Comparison of ENCODE assay signal across 8 mouse cellular contexts in genomic region chr3:51796219-51796828, GRCm38 (mm10).
DNase-seq lines count a peak whose midpoint lies in the region; ATAC-seq and TF ChIP-seq lines count a peak whose summit lies in the region.

No protein-coding gene starts in this region.

- ATAC-seq in cerebellum, adult (ENCODE audit: insufficient number of reproducible peaks, low FRiP score, low TSS enrichment), result peak; percentile 90
- ATAC-seq in forebrain, embryonic 15.5 days (replicated peaks), result peak; percentile 49; the same call in 1 of the 2 replicates
- ATAC-seq in inflammation-experienced regulatory T-cells, adult 6 months, result peak; percentile 46
- 0 out of 2 replicates have a peak, but pooled peaks have one; percentile 10 for ATAC-seq in midbrain, embryonic 16.5 days

- no peaks in the 10 kb centered on the region for H3K36me3 ChIP-seq in forebrain, embryonic 15.5 days
- no peaks in the 10 kb centered on the region for H3K36me3 ChIP-seq in liver, adult 2 months (ENCODE audit: control insufficient read depth, insufficient read depth, low read length)
- no peaks in the 10 kb centered on the region for H3K36me3 ChIP-seq in midbrain, embryonic 16.5 days (ENCODE audit: control insufficient read depth, insufficient read depth, low read length)

- no peak overlapping the region; the same call in 1 of the 2 replicates for H3K4me3 ChIP-seq in forebrain, embryonic 15.5 days
- no peak overlapping the region for H3K4me3 ChIP-seq in liver, adult 2 months (ENCODE audit: insufficient read depth, low read depth, low read length)
- H3K4me3 ChIP-seq in midbrain, embryonic 16.5 days (ENCODE audit: low read depth, low read length), result peak overlapping the region; percentile 1; the same call in 1 of the 2 replicates

- H3K9ac ChIP-seq in forebrain, embryonic 15.5 days (replicated peaks), result no peak overlapping the region
- H3K9ac ChIP-seq in liver, adult 2 months (ENCODE audit: low read depth, low read length), result peak overlapping the region; percentile 10; the same call in 1 of the 2 replicates
- no peak overlapping the region for H3K9ac ChIP-seq in midbrain, embryonic 16.5 days (ENCODE audit: low read depth, low read length)

- WGBS in forebrain, embryonic 15.5 days, result 66% methylated on average over 12 of the region's 12 CpGs
- 76% methylated on average over 12 of the region's 12 CpGs for WGBS in liver, adult 2 months
- 63% methylated on average over 12 of the region's 12 CpGs for WGBS in midbrain, embryonic 16.5 days

- H3K27ac ChIP-seq in forebrain, embryonic 15.5 days (replicated peaks), result 0 out of 2 replicates have a peak overlapping the region, but pooled peaks have one; percentile 47
- H3K27ac ChIP-seq in liver, adult 2 months (replicated peaks; ENCODE audit: insufficient read depth, low read depth, low read length), result no peak overlapping the region
- peak overlapping the region; percentile 30 for H3K27ac ChIP-seq in midbrain, embryonic 16.5 days (ENCODE audit: low read length)

- no peak for TF ChIP-seq CTCF in liver, adult 2 months (IDR thresholded peaks at IDR 0.05; ENCODE audit: low read depth, low read length)

- no peaks in the 10 kb centered on the region for H3K9me3 ChIP-seq in forebrain, embryonic 15.5 days
- H3K9me3 ChIP-seq in midbrain, embryonic 16.5 days (replicated peaks; ENCODE audit: control insufficient read depth, low read length, poor library complexity, severe bottlenecking), result no peaks in the 10 kb centered on the region

- DNase-seq in adrenal gland, adult (ENCODE audit: inconsistent age in 2 of 2, low spot score in 1 of 2), result peak; percentile 48 to 64
- no peak for DNase-seq in adrenal gland, adult 8-10 months
- DNase-seq in liver, adult 2 months (ENCODE audit: extremely low read depth, low read depth, low spot score), result peak; percentile 50
- peak; percentile 8 to 41 for DNase-seq in thymus, postnatal 10 days (ENCODE audit: low spot score in 2 of 2)

- peaks cover 28% of the 10 kb centered on the region for H3K4me1 ChIP-seq in forebrain, embryonic 15.5 days
- 0 out of 2 replicates have a peak, but pooled peaks cover 3% of the 10 kb centered on the region for H3K4me1 ChIP-seq in liver, adult 2 months (ENCODE audit: control insufficient read depth, insufficient read depth, low read length)
- peaks cover 13% of the 10 kb centered on the region for H3K4me1 ChIP-seq in midbrain, embryonic 16.5 days (ENCODE audit: control insufficient read depth, insufficient read depth, low read length)

- no peaks in the 10 kb centered on the region for H3K79me2 ChIP-seq in liver, adult 2 months (ENCODE audit: control insufficient read depth, insufficient read depth, low read length)

- H3K27me3 ChIP-seq in forebrain, embryonic 15.5 days, result no peaks in the 10 kb centered on the region
- no peaks in the 10 kb centered on the region for H3K27me3 ChIP-seq in liver, adult 2 months (ENCODE audit: control insufficient read depth, insufficient read depth, low read length)
- H3K27me3 ChIP-seq in midbrain, embryonic 16.5 days (ENCODE audit: control insufficient read depth, insufficient read depth, low read depth, low read length), result no peaks in the 10 kb centered on the region

- TF ChIP-seq POLR2A in liver, adult 2 months (IDR thresholded peaks at IDR 0.05; ENCODE audit: extremely low read depth, insufficient read depth, low read length), result no peak

- peak overlapping the region; percentile 19; the same call in 1 of the 2 replicates for H3K4me2 ChIP-seq in forebrain, embryonic 15.5 days (replicated peaks)
- peak overlapping the region; percentile 19 for H3K4me2 ChIP-seq in midbrain, embryonic 16.5 days (ENCODE audit: low read length)

Comparison
In these comparisons a context has a peak if more than half of its experiments do, and no peak if none do; other contexts are left out.
1. ATAC-seq: peak in every context shown above with its lines; median percentile 90 in cerebellum, adult; 49 in forebrain, embryonic 15.5 days; 46 in inflammation-experienced regulatory T-cells, adult 6 months; 10 in midbrain, embryonic 16.5 days.